Mouse (Mus musculus): ENCODE data around the gene Epb41l4b. TPM values are rescaled to one million over a fixed set of nuclear protein-coding genes. Genes with fewer than 3 reads are reported as not detected.

Epb41l4b gene
- polyA plus RNA-seq, 1 experiment from 2014 or later: 7.5 TPM

DNA sequence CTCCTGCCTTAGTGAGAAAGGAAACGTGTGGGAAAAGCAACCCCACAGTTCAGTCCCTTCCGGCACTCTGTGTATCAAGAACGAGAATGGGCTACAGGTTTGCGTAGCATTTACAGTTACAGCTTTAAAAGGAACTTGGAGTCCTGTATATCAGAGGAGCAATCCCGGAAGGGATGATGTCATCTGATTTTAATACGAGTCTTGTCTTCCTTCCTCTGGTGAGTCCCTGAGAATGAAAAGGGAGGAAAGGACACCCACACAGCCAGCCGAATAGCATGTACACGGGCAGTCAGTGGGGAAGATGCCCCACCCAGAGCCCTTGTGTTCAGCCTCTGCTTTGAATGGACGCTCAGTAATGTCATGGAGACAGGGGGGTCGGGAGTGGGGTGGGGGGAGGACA, 115.3 kb downstream of the Epb41l4b start:
- H3K27me3 ChIP-seq (ENCODE audit: control insufficient read depth, insufficient read depth, low read length): no peaks in the 10 kb centered on the region
- WGBS: 59% methylated on average over 10 of the region's 10 CpGs
- no peaks in the 10 kb centered on the region for H3K9me3 ChIP-seq (replicated peaks; ENCODE audit: control insufficient read depth, low read length)
- H3K4me3 ChIP-seq (replicated peaks; ENCODE audit: low read length): no peak overlapping the region
- ATAC-seq (ENCODE audit: insufficient read depth, low FRiP score): no peak
- H3K4me2 ChIP-seq (ENCODE audit: low read depth, low read length): no peak overlapping the region
- no peak overlapping the region for H3K9ac ChIP-seq (ENCODE audit: low read length)
- H3K27ac ChIP-seq (ENCODE audit: low read length): no peak overlapping the region
- H3K36me3 ChIP-seq (ENCODE audit: control insufficient read depth, insufficient read depth, low read length): no peaks in the 10 kb centered on the region
- H3K4me1 ChIP-seq (ENCODE audit: control insufficient read depth, insufficient read depth, low read length): no peaks in the 10 kb centered on the region

GRCm38 (mm10) chr4:57023527-57023926, 119.7 kb downstream of the Epb41l4b start:
- WGBS: 60% methylated on average over 3 of the region's 3 CpGs

GRCm38 (mm10) chr4:57021288-57021687, 121.9 kb downstream of the Epb41l4b start:
- ATAC-seq (ENCODE audit: insufficient read depth, low FRiP score): no peak
- WGBS: 84% methylated on average over 3 of the region's 3 CpGs

More at GRCm38 (mm10) chr4:57023527-57023926, 119.7 kb downstream of the Epb41l4b start:
- no peak overlapping the region for H3K27ac ChIP-seq (ENCODE audit: low read length)
- H3K27me3 ChIP-seq (ENCODE audit: control insufficient read depth, insufficient read depth, low read length): no peaks in the 10 kb centered on the region
- H3K9ac ChIP-seq (ENCODE audit: low read length): no peak overlapping the region
- no peaks in the 10 kb centered on the region for H3K4me1 ChIP-seq (ENCODE audit: control insufficient read depth, insufficient read depth, low read length)
- no peak for ATAC-seq (ENCODE audit: insufficient read depth, low FRiP score)
- no peak overlapping the region for H3K4me3 ChIP-seq (replicated peaks; ENCODE audit: low read length)
- no peaks in the 10 kb centered on the region for H3K36me3 ChIP-seq (ENCODE audit: control insufficient read depth, insufficient read depth, low read length)
- H3K4me2 ChIP-seq (ENCODE audit: low read depth, low read length): no peak overlapping the region
- no peaks in the 10 kb centered on the region for H3K9me3 ChIP-seq (replicated peaks; ENCODE audit: control insufficient read depth, low read length)

DNA sequence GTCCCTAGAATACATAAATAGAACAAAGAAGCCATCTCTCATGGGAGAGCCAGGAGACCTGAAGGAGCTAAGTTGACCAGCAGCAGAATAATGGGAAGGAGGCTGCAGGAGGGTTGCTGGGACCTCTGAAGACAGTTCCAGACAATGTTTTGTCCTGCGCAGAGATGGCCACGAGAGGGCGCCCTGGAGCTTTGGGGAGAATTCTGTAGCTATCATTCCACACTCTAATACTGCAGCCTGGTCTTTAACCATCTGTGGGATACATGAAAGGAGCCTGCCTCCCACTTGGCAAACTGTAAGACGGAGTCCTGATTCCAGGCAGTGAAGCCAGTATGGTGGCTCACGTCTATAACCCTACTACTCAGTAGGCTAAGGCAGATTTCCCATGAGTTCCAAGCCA, 126.0 kb downstream of the Epb41l4b start:
- ATAC-seq (ENCODE audit: insufficient read depth, low FRiP score): peak; percentile 62; the same call in 1 of the 2 replicates

More at GRCm38 (mm10) chr4:57021288-57021687, 121.9 kb downstream of the Epb41l4b start:
- no peak overlapping the region for H3K9ac ChIP-seq (ENCODE audit: low read length)
- no peaks in the 10 kb centered on the region for H3K27me3 ChIP-seq (ENCODE audit: control insufficient read depth, insufficient read depth, low read length)
- no peaks in the 10 kb centered on the region for H3K36me3 ChIP-seq (ENCODE audit: control insufficient read depth, insufficient read depth, low read length)
- H3K27ac ChIP-seq (ENCODE audit: low read length): no peak overlapping the region
- no peak overlapping the region for H3K4me3 ChIP-seq (replicated peaks; ENCODE audit: low read length)
- no peaks in the 10 kb centered on the region for H3K4me1 ChIP-seq (ENCODE audit: control insufficient read depth, insufficient read depth, low read length)
- H3K9me3 ChIP-seq (replicated peaks; ENCODE audit: control insufficient read depth, low read length): no peaks in the 10 kb centered on the region
- no peak overlapping the region for H3K4me2 ChIP-seq (ENCODE audit: low read depth, low read length)

DNA sequence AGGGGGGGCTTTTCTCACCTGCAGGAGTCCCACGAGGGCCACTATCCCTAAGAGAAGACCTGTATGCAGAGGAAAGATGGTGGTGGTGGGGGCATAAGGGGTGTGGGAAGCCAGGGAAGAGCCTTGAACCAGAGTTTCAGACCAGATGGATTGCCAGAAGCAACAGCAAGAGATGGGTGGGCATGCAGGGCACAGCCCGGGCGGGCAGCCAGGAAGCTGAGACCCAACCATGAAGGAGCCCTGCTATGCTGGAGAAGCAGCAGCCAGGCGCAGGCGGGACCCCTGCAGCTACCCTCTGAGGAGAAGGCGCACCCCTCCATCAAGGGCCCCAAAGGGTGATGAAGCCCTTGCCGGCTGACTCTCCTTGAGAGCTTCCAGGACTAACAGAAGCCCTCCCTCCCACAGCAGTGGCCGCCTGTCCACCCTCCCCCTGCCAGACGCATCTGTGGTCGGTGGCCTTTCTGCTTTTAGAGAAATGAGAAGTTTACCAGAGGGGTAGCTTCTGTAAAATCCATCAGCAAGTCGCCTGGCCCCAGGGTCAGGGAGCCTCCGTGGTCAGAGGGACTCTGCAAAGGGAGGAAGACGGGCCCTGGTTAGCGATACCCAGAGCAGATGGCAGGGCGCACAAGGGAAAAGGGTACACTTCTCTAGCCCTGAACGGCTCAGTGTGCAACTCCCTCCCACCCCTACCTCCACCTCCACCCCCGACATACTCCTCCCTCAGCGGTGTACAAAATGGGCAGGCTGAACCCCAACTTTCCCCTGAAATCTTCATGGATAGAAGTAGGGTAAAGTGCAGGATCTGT, 126.7 kb downstream of the Epb41l4b start:
- Histone ChIP-seq H3K36me3 (ENCODE audit: control insufficient read depth, insufficient read depth, low read length) (no peaks in the 10 kb centered on the region), H3K4me1 (ENCODE audit: control insufficient read depth, insufficient read depth, low read length) (no peaks in the 10 kb centered on the region), H3K27ac (ENCODE audit: low read length) (no peak overlapping the region), H3K27me3 (ENCODE audit: control insufficient read depth, insufficient read depth, low read length) (no peaks in the 10 kb centered on the region), H3K4me3 (replicated peaks; ENCODE audit: low read length) (no peak overlapping the region), H3K9ac (ENCODE audit: low read length) (no peak overlapping the region), H3K9me3 (replicated peaks; ENCODE audit: control insufficient read depth, low read length) (no peaks in the 10 kb centered on the region), H3K4me2 (ENCODE audit: low read depth, low read length) (no peak overlapping the region)
- 48% methylated on average over 18 of the region's 18 CpGs for WGBS
- no peak for ATAC-seq (ENCODE audit: insufficient read depth, low FRiP score)

More for the DNA sequence above, 126.0 kb downstream of the Epb41l4b start:
- Histone ChIP-seq H3K4me2 (ENCODE audit: low read depth, low read length) (no peak overlapping the region), H3K27ac (ENCODE audit: low read length) (no peak overlapping the region), H3K9me3 (replicated peaks; ENCODE audit: control insufficient read depth, low read length) (no peaks in the 10 kb centered on the region), H3K4me1 (ENCODE audit: control insufficient read depth, insufficient read depth, low read length) (no peaks in the 10 kb centered on the region), H3K27me3 (ENCODE audit: control insufficient read depth, insufficient read depth, low read length) (no peaks in the 10 kb centered on the region), H3K36me3 (ENCODE audit: control insufficient read depth, insufficient read depth, low read length) (no peaks in the 10 kb centered on the region), H3K4me3 (replicated peaks; ENCODE audit: low read length) (no peak overlapping the region), H3K9ac (ENCODE audit: low read length) (no peak overlapping the region)
- WGBS: 21% methylated on average over 5 of the region's 5 CpGs

DNA sequence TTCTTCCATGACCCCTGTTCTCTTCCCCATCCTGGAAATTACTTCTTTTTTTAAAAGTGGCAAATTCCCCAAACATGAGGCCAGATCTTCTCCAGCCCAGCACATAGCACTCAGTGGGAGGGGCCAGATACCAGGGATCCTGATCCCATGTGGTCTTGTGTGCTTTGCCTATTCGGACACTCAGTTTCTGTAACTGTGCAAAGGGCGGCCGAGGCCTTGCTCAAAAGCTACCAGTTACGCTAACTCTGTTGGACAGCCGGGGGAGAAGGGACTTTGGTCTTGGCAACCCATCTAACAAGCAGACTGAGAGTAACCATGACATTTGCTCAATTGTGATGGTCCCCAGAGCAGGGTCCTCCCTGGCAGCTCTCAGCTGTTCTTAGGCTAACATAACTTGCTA, 128.2 kb downstream of the Epb41l4b start:
- H3K4me3 ChIP-seq (replicated peaks; ENCODE audit: low read length): no peak overlapping the region
- H3K4me1 ChIP-seq (ENCODE audit: control insufficient read depth, insufficient read depth, low read length): peaks cover 5% of the 10 kb centered on the region; the same call in 1 of the 2 replicates
- no peaks in the 10 kb centered on the region for H3K36me3 ChIP-seq (ENCODE audit: control insufficient read depth, insufficient read depth, low read length)
- H3K9ac ChIP-seq (ENCODE audit: low read length): no peak overlapping the region
- no peak overlapping the region for H3K4me2 ChIP-seq (ENCODE audit: low read depth, low read length)
- 87% methylated on average over 5 of the region's 5 CpGs for WGBS
- no peaks in the 10 kb centered on the region for H3K27me3 ChIP-seq (ENCODE audit: control insufficient read depth, insufficient read depth, low read length)
- H3K27ac ChIP-seq (ENCODE audit: low read length): no peak overlapping the region
- no peaks in the 10 kb centered on the region for H3K9me3 ChIP-seq (replicated peaks; ENCODE audit: control insufficient read depth, low read length)
- ATAC-seq (ENCODE audit: insufficient read depth, low FRiP score): no peak

GRCm38 (mm10) chr4:57011454-57012046, 131.7 kb downstream of the Epb41l4b start:
- Histone ChIP-seq H3K27ac (ENCODE audit: low read length) (no peak overlapping the region; the same call in 1 of the 2 replicates), H3K4me2 (ENCODE audit: low read depth, low read length) (no peak overlapping the region; the same call in 1 of the 2 replicates), H3K9me3 (replicated peaks; ENCODE audit: control insufficient read depth, low read length) (no peaks in the 10 kb centered on the region), H3K4me3 (replicated peaks; ENCODE audit: low read length) (no peak overlapping the region), H3K36me3 (ENCODE audit: control insufficient read depth, insufficient read depth, low read length) (no peaks in the 10 kb centered on the region), H3K9ac (ENCODE audit: low read length) (no peak overlapping the region), H3K27me3 (ENCODE audit: control insufficient read depth, insufficient read depth, low read length) (no peaks in the 10 kb centered on the region), H3K4me1 (ENCODE audit: control insufficient read depth, insufficient read depth, low read length) (peaks cover 5% of the 10 kb centered on the region; the same call in 1 of the 2 replicates)
- WGBS: 62% methylated on average over 8 of the region's 8 CpGs
- ATAC-seq (ENCODE audit: insufficient read depth, low FRiP score): peak; percentile 67; the same call in 1 of the 2 replicates

GRCm38 (mm10) chr4:57010919-57011318, 132.3 kb downstream of the Epb41l4b start:
- WGBS: 10% methylated on average over 6 of the region's 6 CpGs
- Histone ChIP-seq H3K9ac (ENCODE audit: low read length) (no peak overlapping the region), H3K4me2 (ENCODE audit: low read depth, low read length) (no peak overlapping the region; the same call in 1 of the 2 replicates), H3K27me3 (ENCODE audit: control insufficient read depth, insufficient read depth, low read length) (no peaks in the 10 kb centered on the region), H3K36me3 (ENCODE audit: control insufficient read depth, insufficient read depth, low read length) (no peaks in the 10 kb centered on the region), H3K9me3 (replicated peaks; ENCODE audit: control insufficient read depth, low read length) (no peaks in the 10 kb centered on the region), H3K4me1 (ENCODE audit: control insufficient read depth, insufficient read depth, low read length) (peaks cover 5% of the 10 kb centered on the region; the same call in 1 of the 2 replicates), H3K4me3 (replicated peaks; ENCODE audit: low read length) (no peak overlapping the region), H3K27ac (ENCODE audit: low read length) (no peak overlapping the region; the same call in 1 of the 2 replicates)
- no peak for ATAC-seq (ENCODE audit: insufficient read depth, low FRiP score)

GRCm38 (mm10) chr4:57010425-57010824, 132.8 kb downstream of the Epb41l4b start:
- Histone ChIP-seq H3K36me3 (ENCODE audit: control insufficient read depth, insufficient read depth, low read length) (no peaks in the 10 kb centered on the region), H3K9ac (ENCODE audit: low read length) (no peak overlapping the region), H3K9me3 (replicated peaks; ENCODE audit: control insufficient read depth, low read length) (no peaks in the 10 kb centered on the region), H3K27me3 (ENCODE audit: control insufficient read depth, insufficient read depth, low read length) (no peaks in the 10 kb centered on the region), H3K4me1 (ENCODE audit: control insufficient read depth, insufficient read depth, low read length) (peaks cover 5% of the 10 kb centered on the region; the same call in 1 of the 2 replicates), H3K4me2 (ENCODE audit: low read depth, low read length) (no peak overlapping the region), H3K4me3 (replicated peaks; ENCODE audit: low read length) (no peak overlapping the region), H3K27ac (ENCODE audit: low read length) (no peak overlapping the region)
- 44% methylated on average over 5 of the region's 5 CpGs for WGBS
- no peak for ATAC-seq (ENCODE audit: insufficient read depth, low FRiP score)
